Mouse (Mus musculus): ENCODE measurements around the gene Pds5a.

GRCm38 (mm10) chr5:65698759-65699136, 675 bp upstream of the Pds5a start:
- TF ChIP-seq EP300 (IDR thresholded peaks at IDR 0.05; ENCODE audit: insufficient read depth, low read depth, low read length), result no peak
- no peak for TF ChIP-seq POLR2A (IDR thresholded peaks at IDR 0.05; ENCODE audit: insufficient read depth, low read length)
